Mouse (Mus musculus): ENCODE measurements around the gene Mtmr6.

DNA sequence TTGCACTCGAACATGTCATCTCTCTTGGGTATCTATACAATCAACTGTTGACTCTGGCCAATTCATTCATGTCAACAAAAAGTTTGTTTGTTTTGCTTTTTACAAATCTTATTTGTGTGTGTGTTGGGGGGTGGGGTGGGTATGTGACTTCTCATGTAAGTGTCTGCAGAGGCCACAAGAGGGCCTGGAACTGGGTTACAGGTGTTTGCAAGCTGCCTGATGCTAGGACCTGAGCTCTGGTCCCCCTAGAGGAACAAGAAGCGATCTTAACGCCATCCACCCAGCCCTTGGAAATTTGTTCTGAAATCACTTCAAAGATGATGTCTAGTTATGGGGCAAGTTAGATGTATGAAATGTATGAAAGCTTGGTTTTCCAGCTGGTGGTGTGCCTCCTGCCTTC lies 55.8 kb downstream of the Mtmr6 start:
- TF ChIP-seq CHD1 (IDR thresholded peaks at IDR 0.05; ENCODE audit: low read depth, low read length) (no peak), NELFE (IDR thresholded peaks at IDR 0.05; ENCODE audit: low read depth, low read length) (no peak), CTCF (IDR thresholded peaks at IDR 0.05 in 2 of 3, conservative IDR thresholded peaks at IDR 0.05 in 1 of 3; ENCODE audit: control insufficient read depth in 1 of 3, insufficient read depth in 1 of 3, low read depth in 2 of 3, low read length in 3 of 3, poor library complexity in 1 of 3, severe bottlenecking in 1 of 3) (no peak), GABPA (IDR thresholded peaks at IDR 0.05; ENCODE audit: low read depth, low read length) (no peak), MAFK (IDR thresholded peaks at IDR 0.05; ENCODE audit: borderline replicate concordance, low read depth, low read length) (no peak), POLR2A (IDR thresholded peaks at IDR 0.05; ENCODE audit: control insufficient read depth in 1 of 2, insufficient read depth in 1 of 2, low read depth in 1 of 2, low read length in 2 of 2, poor library complexity in 1 of 2) (no peak)
